Mouse (Mus musculus): ENCODE measurements around the gene Lyzl4.

The Lyzl4 gene

DNA sequence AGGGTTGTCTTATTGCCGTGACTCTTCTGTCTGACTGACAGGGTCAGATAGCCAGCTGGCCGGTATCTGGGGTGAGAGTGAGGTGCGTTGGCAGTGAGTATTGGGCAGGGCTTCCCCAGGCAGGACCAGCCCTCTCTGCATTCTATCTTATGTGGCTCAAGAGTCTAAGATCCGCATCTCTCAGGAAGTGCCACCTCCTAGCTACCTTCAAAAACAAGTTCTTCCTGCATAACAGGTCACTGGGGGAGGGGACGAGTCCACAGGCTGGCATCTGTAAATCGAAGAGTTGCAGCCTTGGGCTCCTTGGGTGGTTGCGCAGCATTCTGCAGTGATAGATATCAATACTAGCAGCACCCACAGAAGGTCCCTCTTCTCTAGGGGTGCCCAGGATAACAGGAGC lies 5.1 kb upstream of the Lyzl4 start:
- DNase-seq (ENCODE audit: low spot score): no peak

DNA sequence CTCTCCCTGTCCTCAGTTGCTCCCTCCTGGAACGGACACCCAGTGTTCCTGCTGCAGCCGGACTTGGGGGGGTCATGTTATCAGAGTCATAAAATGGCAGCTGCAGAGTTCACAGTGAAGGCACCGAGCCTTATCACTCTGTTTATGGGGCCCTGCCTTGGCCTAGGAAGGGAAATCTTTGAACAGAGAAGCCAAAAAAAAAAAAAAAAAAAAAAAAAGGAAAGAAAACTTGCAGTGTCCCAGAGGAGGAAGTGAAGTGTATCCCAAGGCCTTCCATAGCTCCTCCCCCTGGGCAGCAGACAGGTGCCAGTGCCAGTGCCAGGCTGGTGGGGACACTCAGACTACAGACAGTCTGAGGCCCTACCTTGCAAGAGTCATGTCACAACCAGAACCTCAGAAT lies 3.0 kb upstream of the Lyzl4 start:
- no peak for DNase-seq (ENCODE audit: low spot score)

DNA sequence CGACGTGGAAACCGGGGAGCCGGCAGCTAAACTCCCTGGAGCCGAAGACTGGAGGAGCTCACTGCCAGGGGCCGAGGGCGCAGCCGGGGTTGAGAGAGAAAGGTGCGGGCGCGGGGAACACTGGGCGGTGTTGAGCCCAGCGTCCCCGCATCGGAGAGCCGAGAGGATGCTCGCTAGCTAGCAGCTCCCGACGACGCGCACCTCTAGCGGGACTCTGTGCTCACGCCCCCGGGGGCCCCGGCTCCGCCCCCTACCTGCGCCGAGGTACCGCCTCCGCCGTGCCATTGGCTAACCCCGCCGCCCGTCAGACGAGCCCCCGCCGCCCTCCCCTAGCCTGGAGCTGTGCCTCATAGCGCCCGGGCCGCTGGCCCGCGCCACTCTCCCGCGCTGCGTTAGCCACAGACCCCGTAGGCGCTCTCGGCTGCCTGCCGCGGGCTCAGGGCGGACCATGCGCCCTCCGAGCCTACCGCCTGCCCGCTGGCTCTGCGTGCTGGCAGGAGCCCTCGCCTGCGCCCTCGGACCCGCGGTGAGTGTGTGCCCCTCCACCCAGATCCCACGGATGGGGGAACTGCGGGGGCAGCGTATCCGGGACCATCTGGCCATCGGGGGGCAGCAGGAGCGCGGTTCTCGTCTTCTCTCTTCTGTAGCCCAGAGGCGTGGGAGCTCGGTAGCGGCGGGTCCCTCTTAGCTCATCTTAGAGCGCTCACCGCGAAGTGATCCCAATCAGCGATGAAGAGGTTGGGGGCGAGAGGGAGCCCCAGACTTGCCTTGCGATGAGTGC lies 695 bp upstream of the Lyzl4 start, which contains the start of gene Vipr1:
Vipr1 (plus strand) TSS at position 316 of the 781 bp plus-strand sequence.
- DNase-seq (ENCODE audit: low spot score): peak; percentile 72

DNA sequence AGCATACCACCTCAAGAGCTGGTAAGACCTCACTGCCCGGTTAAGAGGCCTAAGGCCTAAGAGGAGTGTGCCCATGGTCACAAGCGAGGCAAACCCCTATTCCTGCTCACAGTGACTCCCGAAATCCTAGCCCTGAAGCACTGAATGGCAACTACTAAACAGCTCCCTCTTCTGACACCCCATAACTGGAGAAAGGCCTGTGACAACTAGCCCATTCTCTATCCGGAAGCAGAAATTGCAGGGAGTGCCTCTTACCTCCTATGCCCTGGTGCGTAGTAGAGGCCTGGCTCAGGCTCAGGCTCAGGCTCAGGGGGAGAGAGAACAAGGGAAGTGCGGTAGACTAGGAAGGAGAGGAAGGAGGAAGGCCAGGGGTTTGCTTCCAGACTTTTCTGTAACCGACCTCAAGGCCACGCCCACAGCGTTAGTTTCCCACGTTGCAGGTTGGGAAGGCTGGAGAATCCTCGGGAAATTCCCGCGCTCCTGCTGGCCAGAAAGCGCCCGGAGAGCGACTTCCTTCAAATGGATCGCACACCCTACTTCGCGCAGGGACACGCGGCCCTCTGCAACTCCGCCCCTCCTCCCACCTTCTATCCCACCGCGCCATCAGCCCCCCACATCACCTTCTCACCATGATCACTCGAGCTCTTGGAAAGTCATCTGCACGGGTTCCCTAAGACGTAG lies 521 bp downstream of the Lyzl4 start:
- peak; percentile 43 for DNase-seq (ENCODE audit: low spot score)

DNA sequence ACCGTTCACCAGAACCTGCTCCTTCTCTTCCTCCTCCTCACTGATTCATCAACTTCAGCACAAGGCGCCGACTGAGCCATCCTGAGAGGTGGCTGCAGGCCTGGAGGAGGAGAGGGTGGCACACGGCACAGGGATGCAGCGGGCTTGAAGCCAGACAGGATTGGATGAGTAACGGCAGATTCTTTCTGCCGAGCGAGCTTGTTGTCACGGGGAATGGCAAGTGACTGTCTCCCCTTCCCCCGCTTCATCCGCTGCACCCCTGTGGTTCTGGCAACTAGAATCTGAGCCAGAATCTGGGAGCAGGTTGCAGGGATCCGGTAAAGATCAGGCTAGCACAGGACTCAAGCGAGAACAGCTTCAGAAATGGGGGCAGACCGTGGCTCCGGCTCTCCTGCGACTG lies 2.1 kb downstream of the Lyzl4 start:
- DNase-seq (ENCODE audit: low spot score): no peak

DNA sequence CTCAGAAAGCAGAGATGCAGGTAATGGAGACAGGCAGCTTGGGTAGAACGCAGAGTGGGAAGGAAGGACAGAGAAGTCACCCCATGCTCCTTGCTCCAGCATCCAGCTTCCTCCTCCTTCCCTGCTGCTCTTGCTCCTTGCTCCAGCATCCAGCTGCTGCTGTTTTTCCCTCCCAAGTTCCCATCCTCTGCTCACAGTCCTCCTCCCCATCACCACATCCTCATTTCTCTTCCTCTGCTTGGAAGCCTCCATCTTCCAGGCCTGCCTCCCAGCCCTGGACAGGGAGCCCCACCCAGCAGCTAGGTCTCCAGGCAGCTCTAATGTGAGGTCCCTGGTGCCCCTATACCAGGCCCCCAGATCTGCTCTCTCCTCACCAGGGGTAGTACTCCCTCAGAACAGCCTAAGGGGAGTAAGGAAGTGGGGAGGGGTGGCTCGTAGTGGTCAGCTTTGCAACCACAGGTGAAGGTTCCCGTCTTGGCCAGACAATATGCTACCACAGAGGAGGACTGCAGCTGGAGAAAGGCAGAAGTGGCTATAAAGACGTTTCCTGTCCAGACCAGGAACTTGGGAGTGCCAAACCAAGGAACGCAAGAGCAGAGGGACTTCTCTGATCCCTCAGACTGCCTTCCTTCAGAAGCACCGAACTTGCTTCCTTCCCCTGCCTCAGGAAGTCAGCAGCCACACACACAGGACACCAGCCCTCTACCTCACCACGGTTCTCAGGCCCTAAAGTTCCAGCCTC lies 5.9 kb downstream of the Lyzl4 start:
- no peak for DNase-seq (ENCODE audit: low spot score)

DNA sequence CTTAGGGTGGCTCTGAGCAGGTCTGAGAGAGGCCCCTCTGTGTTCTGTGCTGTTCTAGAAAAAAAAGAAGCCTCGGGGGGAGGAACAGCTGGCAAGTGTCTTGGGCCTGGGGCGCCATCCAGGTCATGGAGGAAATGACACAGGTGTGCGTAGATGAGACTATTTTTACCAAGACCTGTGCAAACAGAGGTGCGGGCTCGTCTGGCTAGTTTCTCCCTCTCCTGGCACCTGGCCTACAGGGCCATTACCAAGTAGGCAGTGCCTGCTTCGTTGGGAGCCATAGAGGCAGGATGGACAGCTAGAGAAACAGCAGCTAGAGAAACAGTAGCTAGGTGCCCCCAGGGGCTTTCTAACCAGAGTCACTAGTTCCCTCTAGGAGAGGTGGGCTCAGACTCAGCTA lies 8.6 kb downstream of the Lyzl4 start:
- no peak for DNase-seq (ENCODE audit: low spot score)

DNA sequence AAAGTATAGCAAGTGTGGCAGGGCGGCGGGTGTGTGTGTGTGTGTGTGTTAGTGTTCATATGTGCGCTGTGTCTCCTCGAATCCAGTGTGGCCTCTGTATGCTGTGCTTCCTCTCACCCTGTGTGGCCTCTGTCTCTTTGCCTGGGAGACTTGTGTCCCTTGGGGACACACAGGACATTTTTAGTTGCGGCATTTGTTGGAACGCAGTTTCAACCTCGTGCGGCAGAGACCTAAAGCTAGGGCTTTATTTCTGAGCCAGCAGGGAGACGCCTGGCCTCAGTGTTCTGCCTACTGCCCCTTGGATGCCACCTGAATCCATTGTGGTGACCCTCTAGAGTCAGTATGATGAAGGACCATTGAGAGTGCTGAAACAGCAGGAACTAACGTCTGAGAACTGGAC lies 9.0 kb downstream of the Lyzl4 start:
- no peak for DNase-seq (ENCODE audit: low spot score)

DNA sequence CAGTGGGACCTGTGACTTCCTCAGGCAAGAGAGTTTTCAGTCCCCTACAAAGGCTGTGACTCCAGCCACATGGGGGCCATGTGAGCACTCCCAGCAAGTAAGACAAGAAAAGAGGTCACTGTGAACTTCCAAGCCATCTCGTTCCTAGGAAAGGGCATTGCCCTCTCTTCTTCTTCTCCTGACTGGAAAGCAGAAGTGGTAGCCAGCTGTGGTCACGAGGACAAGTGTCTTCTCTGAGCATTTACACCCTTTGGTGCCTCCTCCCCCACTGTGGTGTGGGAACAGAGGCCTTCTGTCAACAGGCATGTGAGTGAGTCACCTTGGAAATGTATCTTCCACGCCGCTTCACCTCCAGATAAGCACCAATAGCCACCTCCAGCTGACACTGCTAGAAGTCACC lies 9.9 kb downstream of the Lyzl4 start:
- no peak for DNase-seq (ENCODE audit: low spot score)

DNA sequence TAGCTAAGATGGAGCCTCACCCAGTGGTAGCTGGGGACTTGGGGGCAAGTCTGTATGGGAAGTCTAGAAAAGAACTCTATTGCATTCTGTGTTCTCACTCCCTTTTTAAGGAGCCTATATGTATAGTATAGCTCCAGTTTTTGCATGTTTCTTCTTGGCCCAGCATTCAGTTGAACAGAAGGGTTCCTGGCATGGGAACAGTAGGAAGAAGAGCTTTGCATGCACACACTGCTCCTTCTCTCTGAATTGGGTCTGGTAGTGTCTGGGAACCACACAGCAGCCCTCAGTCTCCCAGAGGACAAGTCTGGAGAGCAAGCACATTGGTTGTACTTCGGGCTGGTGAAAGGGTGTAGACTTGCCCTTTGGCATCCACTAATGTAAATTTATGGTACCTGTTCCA lies 11.3 kb downstream of the Lyzl4 start:
- no peak for DNase-seq (ENCODE audit: low spot score)

DNA sequence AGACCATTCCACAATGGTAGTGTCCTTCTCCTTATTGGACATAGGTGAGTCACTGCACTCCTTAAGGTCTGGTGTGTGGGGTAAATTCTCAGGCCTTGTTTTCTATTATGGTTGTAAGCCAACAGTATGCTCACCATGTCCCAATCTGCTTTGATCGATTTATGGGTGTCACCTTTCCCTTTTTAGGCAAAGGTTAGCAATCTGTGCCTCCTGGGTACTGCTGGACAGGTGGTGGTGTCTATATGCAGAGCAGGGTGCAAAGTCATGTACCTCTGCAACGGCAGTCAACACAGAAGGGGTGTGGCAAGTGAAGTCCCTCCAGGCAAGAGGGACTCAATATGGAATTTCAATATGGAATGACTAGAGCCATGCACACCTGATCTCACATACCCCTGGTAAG lies 17.0 kb downstream of the Lyzl4 start:
- DNase-seq (ENCODE audit: low spot score): no peak

DNA sequence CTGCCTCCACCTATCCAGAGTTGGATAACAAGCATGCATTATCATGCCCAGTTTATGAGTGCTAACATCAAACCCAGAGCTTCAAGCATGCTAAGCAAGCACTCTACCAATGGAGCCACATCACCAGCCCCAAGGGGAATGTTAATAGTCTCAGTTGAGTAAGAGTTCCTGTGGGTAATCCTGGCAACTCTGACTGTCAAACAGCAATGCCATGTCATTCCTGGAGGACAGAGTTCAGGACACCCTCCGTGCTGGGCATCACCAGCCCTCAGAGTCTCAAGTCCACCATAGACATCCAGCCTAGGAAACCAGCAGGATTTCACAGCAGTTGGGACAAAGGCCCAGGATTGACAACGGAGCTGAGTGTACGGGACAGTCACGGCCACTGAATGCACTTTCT lies 18.7 kb downstream of the Lyzl4 start:
- no peak for DNase-seq (ENCODE audit: low spot score)

DNA sequence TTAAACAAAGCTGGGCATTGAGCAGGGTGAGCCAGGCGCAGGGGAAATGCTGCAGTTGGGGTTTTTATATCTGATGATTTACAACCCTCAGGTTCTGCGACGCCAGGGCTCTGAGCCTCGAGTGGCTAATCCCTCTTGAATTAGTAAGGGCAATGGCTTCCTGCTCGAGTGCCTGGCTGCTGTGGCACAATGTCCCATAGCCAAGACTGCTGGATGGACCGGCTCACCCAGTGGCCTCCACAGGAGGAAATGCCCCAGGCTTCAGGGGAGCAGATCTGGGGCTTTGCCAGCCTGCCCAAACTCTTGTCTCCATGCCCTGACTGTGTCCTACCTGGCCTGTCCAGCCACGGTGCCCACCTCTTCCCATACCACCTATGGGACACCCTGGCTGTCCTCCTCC lies 22.5 kb downstream of the Lyzl4 start:
- DNase-seq (ENCODE audit: low spot score): no peak

DNA sequence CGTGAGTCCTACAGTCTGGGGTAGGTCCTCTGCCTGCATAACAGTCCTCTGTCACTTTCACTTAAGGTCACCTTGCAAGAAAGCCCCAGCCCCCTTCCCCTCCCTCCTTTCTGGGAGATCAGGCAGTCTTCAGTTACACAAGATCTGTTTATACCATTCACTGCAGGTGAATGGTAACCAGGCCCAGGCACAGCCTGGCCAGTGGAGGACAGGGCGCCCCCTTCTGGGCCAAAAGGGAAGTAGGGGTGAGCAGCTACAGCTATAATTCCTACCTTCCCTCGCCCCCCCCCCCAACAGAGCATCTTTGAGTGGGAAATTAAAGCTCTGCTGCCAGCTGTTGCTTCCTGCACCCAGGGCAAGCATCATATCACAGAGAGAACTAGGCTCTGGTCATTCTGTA lies 25.4 kb downstream of the Lyzl4 start:
- DNase-seq (ENCODE audit: low spot score): peak; percentile 41

DNA sequence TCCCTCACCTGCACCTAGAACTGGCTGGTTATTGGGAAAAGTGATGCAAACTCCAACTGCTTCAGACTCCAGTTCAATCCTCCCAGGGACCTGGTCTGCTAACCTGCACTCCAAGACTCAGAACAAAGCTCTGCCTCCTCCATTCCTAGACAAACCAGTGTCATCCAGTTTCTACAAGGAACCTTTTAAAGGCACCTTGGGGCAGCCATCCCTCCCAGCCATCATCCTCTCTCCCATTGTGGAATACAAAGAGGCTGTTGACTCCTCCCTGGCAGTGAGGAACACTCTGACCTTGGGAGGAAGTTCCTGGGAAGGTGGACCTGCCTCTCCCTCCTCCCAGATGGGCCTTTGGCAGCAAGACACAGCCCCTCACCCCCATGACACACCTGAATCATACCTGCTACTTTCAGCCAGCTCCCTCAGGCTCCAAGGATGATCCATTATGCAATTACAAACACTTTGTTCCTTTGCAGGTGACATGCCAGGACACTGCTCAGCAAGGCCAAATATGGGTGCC lies 27.6 kb downstream of the Lyzl4 start:
- DNase-seq (ENCODE audit: low spot score): no peak

DNA sequence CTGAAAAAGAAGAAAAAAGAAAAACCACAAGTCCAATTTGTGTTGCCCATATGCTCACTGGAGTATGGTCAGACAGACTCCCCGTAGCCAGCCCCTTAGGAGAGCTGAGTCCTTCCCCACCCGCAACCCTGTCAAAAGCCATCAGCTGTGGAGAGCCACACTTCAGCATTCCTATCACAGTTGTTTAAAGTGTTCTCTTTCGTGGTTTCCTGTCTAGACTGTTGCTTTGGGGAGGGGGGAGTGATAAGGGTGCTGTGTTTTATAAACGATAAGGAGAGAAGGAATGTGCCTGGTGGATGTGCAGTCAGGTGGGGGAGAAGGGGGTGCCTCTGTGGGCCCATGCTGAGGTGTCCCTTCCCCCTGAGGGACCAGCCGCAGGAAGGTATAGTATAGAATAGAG lies 28.7 kb downstream of the Lyzl4 start:
- DNase-seq (ENCODE audit: low spot score): no peak

DNA sequence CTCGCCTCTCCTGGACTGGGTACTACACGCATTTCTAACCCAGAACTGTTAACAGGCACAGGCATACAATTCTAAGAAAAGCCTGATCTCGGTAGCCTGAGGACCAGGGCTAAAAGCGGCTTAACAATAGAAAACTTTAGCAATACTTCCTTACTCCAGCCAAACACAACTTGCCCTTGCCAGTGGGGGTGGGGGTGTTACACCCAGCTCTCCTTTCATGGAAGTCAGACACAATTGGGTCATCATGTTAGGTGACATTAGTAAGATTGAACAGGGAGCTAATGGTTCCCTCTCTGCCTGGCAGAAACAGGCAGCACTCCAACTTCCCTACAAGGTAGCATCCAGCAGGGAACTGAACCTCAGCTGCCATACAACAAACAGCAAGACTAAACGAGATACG lies 32.5 kb downstream of the Lyzl4 start:
- DNase-seq (ENCODE audit: low spot score): no peak

DNA sequence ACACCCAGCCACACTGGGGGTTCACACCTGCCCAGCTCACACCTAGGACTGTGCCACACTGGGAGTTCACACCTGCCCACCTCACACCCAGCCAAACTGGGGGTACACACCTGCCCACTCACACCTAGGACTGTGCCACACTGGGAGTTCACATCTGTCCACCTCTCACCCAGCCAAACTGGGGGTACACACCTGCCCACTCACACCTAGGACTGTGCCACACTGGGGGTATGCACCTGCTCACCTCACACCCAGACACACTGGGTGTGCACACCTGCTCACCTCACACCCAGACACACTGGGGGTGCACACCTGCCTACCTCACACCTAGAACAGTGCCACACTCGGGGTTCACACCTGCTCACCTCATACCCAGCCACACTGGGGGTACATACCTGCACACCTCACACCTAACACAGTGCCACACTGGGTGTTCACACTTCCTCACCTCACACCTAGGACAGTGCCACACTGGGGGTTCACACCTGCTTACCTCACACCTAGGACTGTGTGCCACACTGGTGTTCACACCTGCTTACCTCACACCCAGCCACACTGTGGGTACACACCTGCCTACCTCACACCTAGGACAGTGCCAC lies 35.3 kb downstream of the Lyzl4 start:
- no peak for DNase-seq (ENCODE audit: low spot score)

DNA sequence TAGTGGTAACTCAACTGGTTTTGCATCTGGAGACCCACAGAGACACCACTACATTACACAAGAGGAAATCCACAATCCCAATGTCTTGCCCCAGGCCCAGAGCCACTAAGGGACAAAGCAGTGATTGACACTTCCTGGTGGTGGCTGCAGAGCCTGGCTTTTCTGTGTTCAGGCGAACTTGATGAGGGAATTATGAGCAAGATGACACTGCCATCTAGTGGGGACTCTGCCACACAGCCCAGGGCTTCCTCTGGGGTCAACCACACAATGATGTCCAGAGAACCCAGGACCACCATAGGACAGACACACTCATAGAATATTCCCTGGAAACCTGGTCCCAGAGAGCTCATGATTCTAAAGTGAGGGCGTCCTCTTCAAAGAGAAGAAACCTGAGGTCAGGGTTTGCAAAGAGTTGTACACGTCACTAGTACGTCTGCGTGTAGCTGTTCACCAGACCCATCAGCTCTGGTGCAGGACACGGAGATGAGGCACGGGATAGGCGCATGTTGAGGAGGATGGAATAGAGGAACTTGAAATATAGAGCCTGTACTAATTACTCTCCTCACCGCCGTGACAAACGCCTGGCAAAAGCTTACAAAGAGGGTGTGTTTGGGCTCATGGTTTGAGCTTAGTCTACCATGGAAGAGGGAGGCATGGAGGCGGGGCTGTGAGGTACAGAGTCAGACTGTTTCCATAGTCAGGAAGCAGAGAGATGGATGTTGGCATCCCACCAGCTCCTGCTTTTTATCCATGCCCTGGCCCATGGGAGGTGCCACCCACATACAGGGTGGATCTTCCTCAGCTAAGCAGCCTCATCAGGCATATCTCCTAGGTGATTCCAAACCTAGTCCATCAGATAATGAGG lies 36.2 kb downstream of the Lyzl4 start:
- peak; percentile 97 for DNase-seq (ENCODE audit: low spot score)

DNA sequence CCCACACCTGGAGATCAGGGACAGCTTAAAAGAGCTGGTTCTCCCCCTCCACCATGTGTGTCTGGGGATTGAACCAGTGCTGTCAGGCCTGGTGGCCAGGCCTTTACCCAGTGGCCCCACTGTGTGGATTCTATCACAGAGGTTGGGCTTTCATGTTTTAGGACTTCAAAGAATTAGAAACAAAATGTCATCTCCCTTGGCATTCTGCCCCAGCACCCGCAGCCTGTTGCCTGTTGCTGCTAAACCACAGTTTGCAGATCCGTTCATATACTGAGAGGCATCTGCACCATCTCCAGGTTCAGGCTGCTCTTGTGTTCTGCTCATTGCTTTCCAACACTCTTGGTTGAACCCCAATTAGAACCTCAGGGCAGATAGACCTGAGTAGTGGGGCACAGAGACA lies 39.5 kb downstream of the Lyzl4 start:
- no peak for DNase-seq (ENCODE audit: low spot score)

DNA sequence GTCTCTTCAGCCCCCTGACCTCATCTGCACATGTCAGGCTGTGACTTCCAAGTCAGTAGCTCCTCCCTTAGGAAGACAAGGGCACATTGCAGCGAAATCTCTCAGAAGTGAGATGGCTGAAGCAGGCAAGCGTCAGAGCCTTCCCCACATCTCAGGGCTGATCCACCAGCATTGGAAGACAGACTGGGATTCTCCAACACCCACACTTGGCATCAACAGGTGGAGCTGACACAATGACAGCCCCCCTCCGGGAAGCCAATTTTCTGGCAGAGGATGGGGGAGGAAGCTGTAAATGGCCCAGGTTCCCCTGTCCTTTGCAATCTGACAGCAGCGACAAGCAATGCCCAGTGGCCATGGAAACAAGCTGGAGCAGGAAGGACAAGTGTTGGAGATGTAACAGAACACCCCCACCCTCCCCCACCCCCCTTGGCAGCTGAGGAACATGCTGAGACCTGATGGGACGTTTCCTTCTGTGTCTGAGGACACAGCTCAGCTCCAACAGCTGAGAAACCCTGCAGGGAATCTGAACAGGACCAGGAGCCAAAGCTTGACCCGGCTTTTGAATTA lies 41.0 kb downstream of the Lyzl4 start:
- DNase-seq (ENCODE audit: low spot score): no peak
